Mouse (Mus musculus) liver, embryonic 11.5 days (tissue): ENCODE measurements around the gene Pygm. TPM values are rescaled to one million over a fixed set of nuclear protein-coding genes. Genes with fewer than 3 reads are reported as not detected.
A peak's percentile ranks its signal among the peaks of the same experiment; 100 is the strongest.

Experiments used
- ATAC-seq: fragments of 200-750 bp; cut with Nextera tagmentation; replicated peaks from 2 replicates; pipeline ENCODE4 v1.8.0; 2017; ENCODE audit warnings: moderate number of reproducible peaks, mild to moderate bottlenecking, moderate TSS enrichment, moderate library complexity; ENCODE audit not compliant: low FRiP score
- DNase-seq: peaks from one replicate; pipeline ENCODE4 v3.0.0-alpha.2; 2017; ENCODE audit warnings: low spot score
- H3K27ac ChIP-seq: fragments of 300-500 bp; sonication (generic); 2 replicates; pipeline ENCODE4 v1.5.1; 2014; ENCODE audit warnings: mild to moderate bottlenecking, low read depth, low read length, control low read depth
- H3K27me3 ChIP-seq: fragments of 300-500 bp; sonication (generic); replicated peaks from 2 replicates; pipeline ENCODE4 v1.6.1; 2014; ENCODE audit warnings: low read length, mixed read lengths; ENCODE audit not compliant: control insufficient read depth, insufficient read depth
- H3K36me3 ChIP-seq: fragments of 300-500 bp; sonication (generic); 2 replicates; pipeline ENCODE4 v1.6.1; 2014; ENCODE audit warnings: mild to moderate bottlenecking, low read length, moderate library complexity, mixed read lengths; ENCODE audit not compliant: control insufficient read depth, insufficient read depth
- H3K4me1 ChIP-seq: fragments of 300-500 bp; sonication (generic); replicated peaks from 2 replicates; pipeline ENCODE4 v1.6.1; 2014; ENCODE audit warnings: low read length, mixed read lengths; ENCODE audit not compliant: control insufficient read depth, insufficient read depth
- H3K4me2 ChIP-seq: fragments of 300-500 bp; sonication (generic); 2 replicates; pipeline ENCODE4 v1.6.1; 2014; ENCODE audit warnings: mild to moderate bottlenecking, control low read depth, moderate library complexity
- H3K4me3 ChIP-seq: fragments of 300-500 bp; sonication (generic); 2 replicates; pipeline ENCODE4 v1.5.1; 2014; ENCODE audit warnings: low read depth, low read length, control low read depth
- H3K9ac ChIP-seq: fragments of 300-500 bp; sonication (generic); 2 replicates; pipeline ENCODE4 v1.6.1; 2014; ENCODE audit warnings: low read depth, low read length, control low read depth
- H3K9me3 ChIP-seq: fragments of 300-500 bp; sonication (generic); 2 replicates; pipeline ENCODE4 v1.6.1; 2016; ENCODE audit warnings: low read length, inconsistent platforms, mixed read lengths; ENCODE audit not compliant: control insufficient read depth
- WGBS: fragments of 180-500 bp; shearing (Covaris S2); extraction: QIAGEN DNeasy Blood & Tissue Kit; methylation state at CpG from one replicate; pipeline ENCODE4 v1.1.7; 2014; 5-methylcytosine and 5-hydroxymethylcytosine counted together
- polyA plus RNA-seq: library from polyadenylated mRNA; unstranded; fragments of >200 nt; fragmentation: Nextera tagmentation; extraction: Ambion mirVana; gene quantifications from 2 replicates; pipeline ENCODE4 v1.2.1, GENCODE M21; 2014

Pygm gene
- polyA plus RNA-seq, 1 experiment from 2014 or later: 4.3 TPM

DNA sequence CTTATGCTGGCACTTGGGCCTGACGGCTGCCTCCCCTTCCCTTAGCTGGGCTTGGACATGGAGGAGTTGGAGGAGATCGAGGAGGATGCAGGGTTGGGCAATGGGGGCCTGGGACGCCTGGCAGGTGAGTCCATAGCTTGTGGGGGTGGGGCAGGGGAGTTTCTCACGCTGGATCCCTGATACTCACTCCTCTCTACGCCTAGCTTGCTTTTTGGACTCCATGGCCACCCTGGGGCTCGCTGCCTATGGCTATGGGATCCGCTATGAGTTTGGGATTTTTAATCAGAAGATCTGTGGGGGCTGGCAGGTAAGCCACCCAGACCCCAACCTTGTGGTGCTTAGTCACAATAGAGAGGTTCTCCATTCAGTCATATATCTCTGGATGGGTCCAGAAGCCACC, 1.6 kb downstream of the Pygm start:
- no peak overlapping the region for H3K27ac ChIP-seq
- no peak overlapping the region for H3K4me3 ChIP-seq
- no peak overlapping the region for H3K9ac ChIP-seq
- peaks cover 22% of the 10 kb centered on the region for H3K4me1 ChIP-seq
- DNase-seq (no peak), ATAC-seq (no peak)
- no peaks in the 10 kb centered on the region for H3K9me3 ChIP-seq
- H3K4me2 ChIP-seq: no peak overlapping the region
- WGBS: 75% methylated on average over 7 of the region's 7 CpGs
- H3K27me3 ChIP-seq: peaks cover 2% of the 10 kb centered on the region; the same call in 1 of the 2 replicates
- no peaks in the 10 kb centered on the region for H3K36me3 ChIP-seq

GRCm38 (mm10) chr19:6386234-6386633, 2.0 kb downstream of the Pygm start:
- H3K27me3 ChIP-seq: peaks cover 2% of the 10 kb centered on the region; the same call in 1 of the 2 replicates
- 66% methylated on average over 9 of the region's 9 CpGs for WGBS
- H3K27ac ChIP-seq: no peak overlapping the region
- no peak for ATAC-seq
- no peak overlapping the region for H3K4me3 ChIP-seq
- H3K4me1 ChIP-seq: peaks cover 22% of the 10 kb centered on the region
- H3K4me2 ChIP-seq: no peak overlapping the region
- no peaks in the 10 kb centered on the region for H3K36me3 ChIP-seq
- no peak overlapping the region for H3K9ac ChIP-seq
- no peak for DNase-seq
- no peaks in the 10 kb centered on the region for H3K9me3 ChIP-seq

DNA sequence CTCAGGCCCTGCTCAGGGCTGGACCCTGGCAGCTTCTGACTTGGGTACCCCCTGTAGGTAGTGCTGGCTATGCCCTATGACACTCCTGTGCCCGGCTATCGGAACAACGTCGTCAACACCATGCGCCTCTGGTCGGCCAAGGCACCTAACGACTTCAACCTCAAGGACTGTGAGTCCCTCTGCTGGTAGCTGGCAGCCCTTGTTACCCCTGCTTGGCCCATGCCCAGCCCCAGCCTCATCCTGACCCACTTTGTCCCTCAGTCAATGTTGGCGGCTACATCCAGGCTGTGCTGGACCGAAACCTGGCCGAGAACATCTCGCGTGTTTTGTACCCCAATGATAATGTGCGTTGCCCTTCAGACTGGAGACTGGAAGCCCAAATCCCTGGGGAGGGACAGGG, 3.8 kb downstream of the Pygm start:
- H3K27ac ChIP-seq: no peak overlapping the region
- ATAC-seq: no peak
- H3K4me3 ChIP-seq: no peak overlapping the region
- H3K27me3 ChIP-seq: peaks cover 2% of the 10 kb centered on the region; the same call in 1 of the 2 replicates
- 0 out of 2 replicates have a peak, but pooled peaks cover 2% of the 10 kb centered on the region for H3K36me3 ChIP-seq
- H3K9ac ChIP-seq: no peak overlapping the region
- peaks cover 19% of the 10 kb centered on the region for H3K4me1 ChIP-seq
- no peak overlapping the region for H3K4me2 ChIP-seq
- no peaks in the 10 kb centered on the region for H3K9me3 ChIP-seq
- DNase-seq: no peak
- 83% methylated on average over 13 of the region's 13 CpGs for WGBS

GRCm38 (mm10) chr19:6389803-6390202, 5.6 kb downstream of the Pygm start:
- DNase-seq (no peak), ATAC-seq (peak; percentile 50; the same call in 1 of the 2 replicates)
- Histone ChIP-seq H3K36me3 (0 out of 2 replicates have a peak, but pooled peaks cover 2% of the 10 kb centered on the region), H3K4me2 (peak overlapping the region; percentile 64), H3K4me3 (peak overlapping the region; percentile 36), H3K27ac (no peak overlapping the region), H3K9ac (peak overlapping the region; percentile 21; the same call in 1 of the 2 replicates), H3K4me1 (peaks cover 7% of the 10 kb centered on the region), H3K27me3 (peaks cover 2% of the 10 kb centered on the region; the same call in 1 of the 2 replicates), H3K9me3 (no peaks in the 10 kb centered on the region)
- 14% methylated on average over 16 of the region's 16 CpGs for WGBS

GRCm38 (mm10) chr19:6390251-6390650, 6.1 kb downstream of the Pygm start:
- no peak overlapping the region for H3K27ac ChIP-seq
- H3K36me3 ChIP-seq: 0 out of 2 replicates have a peak, but pooled peaks cover 2% of the 10 kb centered on the region
- 58% methylated on average over 6 of the region's 6 CpGs for WGBS
- H3K9ac ChIP-seq: no peak overlapping the region
- H3K4me3 ChIP-seq: no peak overlapping the region
- H3K27me3 ChIP-seq: peaks cover 2% of the 10 kb centered on the region; the same call in 1 of the 2 replicates
- H3K4me1 ChIP-seq: peaks cover 7% of the 10 kb centered on the region
- ATAC-seq (0 out of 2 replicates have a peak, but pooled peaks have one; percentile 25), DNase-seq (no peak)
- H3K4me2 ChIP-seq: peak overlapping the region; percentile 64
- no peaks in the 10 kb centered on the region for H3K9me3 ChIP-seq

DNA sequence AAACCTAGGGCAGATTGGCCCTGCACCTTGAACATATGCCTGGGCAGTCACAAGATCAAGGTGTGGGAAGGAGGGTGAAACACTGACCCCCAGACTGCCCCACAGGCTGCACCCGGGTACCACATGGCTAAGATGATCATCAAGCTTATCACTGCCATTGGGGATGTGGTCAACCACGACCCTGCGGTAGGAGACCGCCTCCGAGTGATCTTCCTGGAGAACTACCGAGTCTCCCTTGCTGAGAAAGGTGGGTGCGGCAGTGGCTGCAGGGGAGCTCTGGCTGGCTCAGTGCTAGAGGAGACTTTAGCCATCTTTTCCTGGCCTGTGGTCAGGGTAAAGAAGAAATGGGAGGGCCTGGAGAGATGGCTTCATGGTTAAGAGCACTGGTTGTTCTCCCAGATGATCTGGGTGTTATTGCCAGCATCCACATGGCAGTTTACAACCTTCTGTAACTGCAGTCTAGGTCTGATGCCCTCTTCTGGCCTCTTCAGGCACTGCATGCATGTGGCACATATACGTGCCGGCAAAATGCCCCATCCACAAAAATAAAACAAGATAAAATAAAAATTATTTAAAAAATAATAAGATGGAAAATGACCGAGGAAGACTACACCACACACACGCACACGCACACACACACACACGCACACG, 8.7 kb downstream of the Pygm start:
- H3K9me3 ChIP-seq: no peaks in the 10 kb centered on the region
- no peak overlapping the region for H3K4me3 ChIP-seq
- 68% methylated on average over 14 of the region's 14 CpGs for WGBS
- peaks cover 2% of the 10 kb centered on the region; the same call in 1 of the 2 replicates for H3K27me3 ChIP-seq
- DNase-seq: no peak
- H3K36me3 ChIP-seq: 0 out of 2 replicates have a peak, but pooled peaks cover 2% of the 10 kb centered on the region
- H3K9ac ChIP-seq: no peak overlapping the region
- ATAC-seq: no peak
- peaks cover 7% of the 10 kb centered on the region for H3K4me1 ChIP-seq
- no peak overlapping the region for H3K4me2 ChIP-seq
- no peak overlapping the region for H3K27ac ChIP-seq

GRCm38 (mm10) chr19:6393637-6394036, 9.4 kb downstream of the Pygm start:
- peaks cover 7% of the 10 kb centered on the region; the same call in 1 of the 2 replicates for H3K27me3 ChIP-seq
- peaks cover 7% of the 10 kb centered on the region for H3K4me1 ChIP-seq
- DNase-seq: no peak
- WGBS: 86% methylated on average over 16 of the region's 16 CpGs
- H3K9me3 ChIP-seq: no peaks in the 10 kb centered on the region
- no peak overlapping the region for H3K27ac ChIP-seq
- no peak overlapping the region for H3K9ac ChIP-seq
- no peak overlapping the region for H3K4me3 ChIP-seq
- no peak for ATAC-seq
- H3K36me3 ChIP-seq: 0 out of 2 replicates have a peak, but pooled peaks cover 2% of the 10 kb centered on the region
- no peak overlapping the region for H3K4me2 ChIP-seq

GRCm38 (mm10) chr19:6396237-6396636, 12.0 kb downstream of the Pygm start:
- Histone ChIP-seq H3K4me2 (no peak overlapping the region), H3K27ac (no peak overlapping the region), H3K4me3 (no peak overlapping the region), H3K9ac (no peak overlapping the region), H3K4me1 (peaks cover 21% of the 10 kb centered on the region), H3K36me3 (0 out of 2 replicates have a peak, but pooled peaks cover 2% of the 10 kb centered on the region), H3K27me3 (peaks cover 18% of the 10 kb centered on the region), H3K9me3 (no peaks in the 10 kb centered on the region)
- no peak for DNase-seq
- ATAC-seq: no peak
- 83% methylated on average over 5 of the region's 5 CpGs for WGBS
